ENCODE assay signal across 30 mouse cellular contexts in the genomic region with DNA sequence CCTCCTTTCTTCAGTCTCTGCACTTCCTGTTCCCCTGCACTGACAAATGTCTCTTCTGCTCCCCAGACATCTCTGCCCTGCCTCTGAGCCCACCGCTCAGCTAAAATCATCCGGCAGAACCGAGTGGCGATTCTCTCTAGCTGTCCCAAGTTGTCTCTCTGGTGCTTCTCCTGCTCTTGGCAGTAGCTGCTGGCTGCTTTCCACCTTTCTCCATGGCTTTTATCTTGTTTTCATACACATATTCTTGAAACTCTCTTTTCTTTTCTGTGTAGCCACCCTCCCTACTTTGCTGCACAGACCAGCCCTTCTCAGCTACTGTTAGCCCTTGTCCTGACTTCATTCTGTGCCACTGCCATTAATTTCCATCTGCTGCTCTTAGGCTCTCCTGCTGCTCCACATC. TPM values are rescaled to one million over a fixed set of nuclear protein-coding genes. Genes with fewer than 3 reads are reported as not detected.
DNase-seq lines count a peak whose midpoint lies in the region; ATAC-seq and TF ChIP-seq lines count a peak whose summit lies in the region.
"Had no signal": no experiment of that assay in that cellular context is flagged by ENCODE, and none has a peak within 500 bp of the region (broad histone marks: within the 10 kb centered on the region; RNA-seq: fewer than 3 reads in every experiment).

No protein-coding gene starts in this region.

- H3K36me3 ChIP-seq in heart, embryonic 13.5 days, result peaks cover 63% of the 10 kb centered on the region
- peaks cover 54% of the 10 kb centered on the region for H3K36me3 ChIP-seq in heart, embryonic 10.5 days
- H3K36me3 ChIP-seq in liver, adult 2 months (ENCODE audit: control insufficient read depth, insufficient read depth, low read length), result peaks cover 43% of the 10 kb centered on the region
- no peaks in the 10 kb centered on the region for H3K36me3 ChIP-seq in thymus, adult 2 months (ENCODE audit: control insufficient read depth, insufficient read depth, low read length)

- TF ChIP-seq CTCF in liver, adult 2 months (IDR thresholded peaks at IDR 0.05; ENCODE audit: low read depth, low read length), result no peak
- no peak for TF ChIP-seq CTCF in thymus, adult 2 months (IDR thresholded peaks at IDR 0.05; ENCODE audit: borderline replicate concordance, control insufficient read depth, extremely low read depth, insufficient read depth, low read length, poor library complexity)

- no peak for ATAC-seq in heart, embryonic 13.5 days (ENCODE audit: extremely low read depth, insufficient number of reproducible peaks, low FRiP score, low TSS enrichment)
- 0 out of 2 replicates have a peak, but pooled peaks have one; percentile 17 for ATAC-seq in megakaryocyte-erythroid progenitor cell, adult 5-6 weeks (replicated peaks; ENCODE audit: low FRiP score, low TSS enrichment, poor library complexity, severe bottlenecking)
- ATAC-seq in monocyte, adult 5-6 weeks (replicated peaks; ENCODE audit: insufficient number of reproducible peaks, low FRiP score, low TSS enrichment, poor library complexity, severe bottlenecking), result no peak

- H3K4me2 ChIP-seq in heart, embryonic 13.5 days, result no peak overlapping the region
- H3K4me2 ChIP-seq: forebrain, embryonic 15.5 days; heart, embryonic 15.5 days; hindbrain, embryonic 15.5 days; intestine, embryonic 15.5 days; limb, embryonic 15.5 days had no signal

- peaks cover 15% of the 10 kb centered on the region; the same call in 1 of the 2 replicates for H3K79me2 ChIP-seq in liver, adult 2 months (ENCODE audit: control insufficient read depth, insufficient read depth, low read length)

- no peak overlapping the region for H3K9ac ChIP-seq in heart, embryonic 13.5 days
- H3K9ac ChIP-seq in liver, adult 2 months (ENCODE audit: low read depth, low read length), result no peak overlapping the region; the same call in 1 of the 2 replicates
- H3K9ac ChIP-seq: forebrain, embryonic 15.5 days; heart, embryonic 15.5 days; hindbrain, embryonic 15.5 days; intestine, embryonic 15.5 days; limb, embryonic 15.5 days had no signal

- H3K9me3 ChIP-seq in heart, embryonic 13.5 days, result no peaks in the 10 kb centered on the region
- H3K9me3 ChIP-seq in heart, embryonic 10.5 days, result no peaks in the 10 kb centered on the region
- H3K9me3 ChIP-seq: forebrain, embryonic 15.5 days; heart, embryonic 15.5 days; hindbrain, embryonic 15.5 days; intestine, embryonic 15.5 days; limb, embryonic 15.5 days; midbrain, embryonic 10.5 days had no signal

- H3K4me1 ChIP-seq in heart, embryonic 13.5 days, result peaks cover 27% of the 10 kb centered on the region
- peaks cover 17% of the 10 kb centered on the region for H3K4me1 ChIP-seq in heart, embryonic 10.5 days
- H3K4me1 ChIP-seq in liver, adult 2 months (ENCODE audit: control insufficient read depth, insufficient read depth, low read length), result peaks cover 48% of the 10 kb centered on the region
- H3K4me1 ChIP-seq in thymus, adult 2 months (replicated peaks; ENCODE audit: control insufficient read depth, insufficient read depth, low read length), result peaks cover 4% of the 10 kb centered on the region
- H3K4me1 ChIP-seq: hindbrain, embryonic 15.5 days had no signal

- H3K4me3 ChIP-seq in heart, embryonic 13.5 days, result no peak overlapping the region
- H3K4me3 ChIP-seq in heart, embryonic 10.5 days, result no peak overlapping the region
- H3K4me3 ChIP-seq in liver, adult 2 months (ENCODE audit: insufficient read depth, low read depth, low read length), result no peak overlapping the region
- no peak overlapping the region for H3K4me3 ChIP-seq in thymus, adult 2 months (ENCODE audit: control insufficient read depth, insufficient read depth, low read length)
- H3K4me3 ChIP-seq: forebrain, embryonic 15.5 days; heart, embryonic 15.5 days; hindbrain, embryonic 15.5 days; intestine, embryonic 15.5 days; limb, embryonic 15.5 days; midbrain, embryonic 10.5 days had no signal

- no peak for TF ChIP-seq POLR2A in liver, adult 2 months (IDR thresholded peaks at IDR 0.05; ENCODE audit: extremely low read depth, insufficient read depth, low read length)
- no peak for TF ChIP-seq POLR2A in thymus, adult 2 months (IDR thresholded peaks at IDR 0.05; ENCODE audit: control insufficient read depth, extremely low read depth, insufficient read depth, low read length, poor library complexity)

- H3K27me3 ChIP-seq in heart, embryonic 13.5 days (replicated peaks), result no peaks in the 10 kb centered on the region
- H3K27me3 ChIP-seq in heart, embryonic 10.5 days (ENCODE audit: insufficient read depth, poor library complexity, severe bottlenecking), result no peaks in the 10 kb centered on the region
- no peaks in the 10 kb centered on the region for H3K27me3 ChIP-seq in liver, adult 2 months (ENCODE audit: control insufficient read depth, insufficient read depth, low read length)
- H3K27me3 ChIP-seq in thymus, adult 2 months (ENCODE audit: control insufficient read depth, insufficient read depth, low read length), result no peaks in the 10 kb centered on the region
- H3K27me3 ChIP-seq: forebrain, embryonic 15.5 days; heart, embryonic 15.5 days; hindbrain, embryonic 15.5 days; intestine, embryonic 15.5 days; limb, embryonic 15.5 days had no signal

- no peak for DNase-seq in heart, embryonic 10.5 days (ENCODE audit: low spot score)
- peak; percentile 61 for DNase-seq in liver, adult 2 months (ENCODE audit: extremely low read depth, low read depth, low spot score)
- no peak for DNase-seq in liver
- no peak for DNase-seq in thymus, adult 2 months
- DNase-seq in thymus, postnatal 0 days (ENCODE audit: low spot score), result no peak
- DNase-seq: adrenal gland, postnatal 14 days; cerebellum, postnatal 36 days; embryo, embryonic 11 days; kidney, adult 9 months; kidney, postnatal 14 days; left cerebral cortex, postnatal 4 days; lung, postnatal 36 days; right cerebral cortex, postnatal 14 days; thymus, postnatal 25 days had no signal

- WGBS in heart, embryonic 13.5 days, result 38% methylated on average over 4 of the region's 4 CpGs
- WGBS in heart, embryonic 10.5 days, result 66% methylated on average over 4 of the region's 4 CpGs
- WGBS in liver, adult 2 months, result 27% methylated on average over 4 of the region's 4 CpGs
- 83% methylated on average over 4 of the region's 4 CpGs for WGBS in thymus, adult 2 months

- H3K27ac ChIP-seq in heart, embryonic 13.5 days (replicated peaks), result peak overlapping the region; percentile 10; the same call in 1 of the 2 replicates
- H3K27ac ChIP-seq in heart, embryonic 10.5 days, result no peak overlapping the region; the same call in 1 of the 2 replicates
- H3K27ac ChIP-seq in liver, adult 2 months (replicated peaks; ENCODE audit: insufficient read depth, low read depth, low read length), result no peak overlapping the region; the same call in 1 of the 2 replicates
- H3K27ac ChIP-seq in thymus, adult 2 months (ENCODE audit: control insufficient read depth, insufficient read depth, low read length), result peak overlapping the region; percentile 36; the same call in 1 of the 2 replicates
- H3K27ac ChIP-seq: forebrain, embryonic 15.5 days; heart, embryonic 15.5 days; hindbrain, embryonic 15.5 days; intestine, embryonic 15.5 days; limb, embryonic 15.5 days; midbrain, embryonic 10.5 days had no signal

RNA-seq across cellular contexts. Expression of gene Qsox1, which starts 15.3 kb away (rescaled TPM):
- polyA plus RNA-seq in heart, embryonic 13.5 days (2015; fragmentation: Nextera tagmentation; extraction: Ambion mirVana), result 26.2 and 29.2 TPM in 2 replicates
- 18.6 and 21.8 TPM in 2 replicates for polyA plus RNA-seq in heart, embryonic 10.5 days (2016; fragmentation: Nextera tagmentation; extraction: Ambion mirVana)
- 221 and 249 TPM in 2 replicates for total RNA-seq in liver, adult 2 months (2014; rRNA removed)
- 475 and 543 TPM in 2 replicates for polyA plus RNA-seq in liver, adult 2 months (2012; rRNA removed)
- polyA plus RNA-seq in thymus, adult 2 months (2012; rRNA removed), result 50.1 and 61.1 TPM in 2 replicates
- polyA plus RNA-seq in thymus, postnatal 0 days (2015; fragmentation: Nextera tagmentation; extraction: Ambion mirVana), result 18.9 and 22.1 TPM in 2 replicates
- 16.5 and 16.6 TPM in 2 replicates for total RNA-seq in megakaryocyte-erythroid progenitor cell, adult 5-6 weeks (2014; fragmentation: Nextera tagmentation)
- total RNA-seq in megakaryocyte-erythroid progenitor cell, adult 5-6 weeks (2017), result 22.4 and 32.0 TPM in 2 replicates
- 8.1 to 16.3 TPM (median 14.8 TPM) in 3 replicates for total RNA-seq in monocyte, adult 5-6 weeks (2017)

RNA-seq across cellular contexts. Expression of gene Lhx4, which starts 45.9 kb away (rescaled TPM):
- not detected in 2 replicates for polyA plus RNA-seq in heart, embryonic 13.5 days (2015; fragmentation: Nextera tagmentation; extraction: Ambion mirVana)
- polyA plus RNA-seq in heart, embryonic 10.5 days (2016; fragmentation: Nextera tagmentation; extraction: Ambion mirVana), result 0.06 TPM in 1 of 2 replicates, not detected in the other
- not detected in 2 replicates for total RNA-seq in liver, adult 2 months (2014; rRNA removed)
- polyA plus RNA-seq in liver, adult 2 months (2012; rRNA removed), result not detected in 2 replicates
- polyA plus RNA-seq in thymus, adult 2 months (2012; rRNA removed), result 0.01 TPM in 1 of 2 replicates, not detected in the other
- 0.05 TPM in 1 of 2 replicates, not detected in the other for polyA plus RNA-seq in thymus, postnatal 0 days (2015; fragmentation: Nextera tagmentation; extraction: Ambion mirVana)
- not detected in 2 replicates for total RNA-seq in megakaryocyte-erythroid progenitor cell, adult 5-6 weeks (2014; fragmentation: Nextera tagmentation)
- total RNA-seq in megakaryocyte-erythroid progenitor cell, adult 5-6 weeks (2017), result not detected in 2 replicates
- not detected in 3 replicates for total RNA-seq in monocyte, adult 5-6 weeks (2017)
- total RNA-seq: adrenal gland, postnatal 14 days; gastrocnemius, adult 8-10 months; granulocyte monocyte progenitor cell, adult 5-6 weeks; layer of hippocampus, adult 18-20 months; layer of hippocampus, postnatal 14 days; left cerebral cortex, adult 8-10 months; neutrophil, adult 5-6 weeks had no signal
- polyA plus RNA-seq: C2C12; heart, embryonic 15.5 days; intestine, embryonic 15.5 days had no signal

Comparison
In these comparisons a context has a peak if more than half of its experiments do, and no peak if none do; other contexts are left out.
1. H3K27ac ChIP-seq: peak in heart, embryonic 13.5 days (single experiment) and thymus, adult 2 months (single experiment); none in heart, embryonic 10.5 days (single experiment) and liver, adult 2 months (single experiment).